Mouse (Mus musculus): Measurements from ENCODE around the gene Gm11020. TPM values are rescaled to one million over a fixed set of nuclear protein-coding genes. Genes with fewer than 3 reads are reported as not detected.
"Not testable (repeated sequence)": the region's sequence is repeated elsewhere in the genome, so short reads cannot be mapped to it uniquely, and the experiment has no call there.

Gm11020 gene
- not detected for total RNA-seq (2021)

DNA sequence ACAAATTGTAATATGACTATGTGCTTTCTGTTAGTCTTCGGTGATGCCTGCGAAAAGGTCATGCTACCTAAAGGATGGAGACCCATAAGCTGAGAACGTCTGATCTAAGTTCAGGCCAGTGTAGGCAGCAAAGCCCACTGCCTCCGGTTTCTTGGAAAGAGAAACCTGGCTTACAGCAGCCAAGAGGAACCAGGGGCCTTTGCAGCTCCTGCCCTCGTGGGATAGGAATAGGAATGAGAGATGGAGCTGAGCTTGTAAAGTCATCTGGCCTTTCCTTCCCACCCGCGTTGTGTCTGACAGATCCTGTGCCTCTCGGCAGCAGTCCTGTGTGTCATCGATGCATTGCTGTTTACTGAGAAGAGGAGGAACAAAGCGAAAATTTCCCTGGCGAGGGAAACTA is at the start of gene Gm11020:
Gene Gm11020, plus strand, starts transcription at position 301 of the 400 bp plus-strand sequence.
- intact Hi-C loops (cut with DNase I); DNase-seq: not testable (repeated sequence)

DNA sequence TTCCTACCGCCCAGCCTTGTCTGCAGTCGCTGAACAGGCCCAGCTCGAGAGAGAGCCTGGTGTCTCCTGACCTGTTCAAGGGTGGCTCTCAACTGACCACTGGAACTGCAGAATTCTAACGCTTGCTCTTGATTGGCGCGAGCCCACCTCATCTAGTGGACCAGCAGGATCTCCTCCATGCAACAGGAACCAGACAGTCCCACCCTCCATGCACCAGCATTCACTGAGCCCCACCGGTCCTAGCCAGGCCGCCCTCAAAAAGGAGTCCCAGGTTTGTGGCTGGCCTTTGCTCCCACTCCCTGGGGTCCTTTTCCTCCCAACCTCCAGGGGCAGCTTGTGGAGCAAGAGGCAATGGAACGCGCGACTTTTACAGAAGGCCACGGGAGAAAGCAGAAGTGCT is 28.3 kb upstream of the Gm11020 start, which contains the start of gene Cmtm2a:
Gene Cmtm2a, minus strand, starts transcription at position 101 of the 400 bp plus-strand sequence.
- intact Hi-C loops (cut with DNase I); DNase-seq: not testable (repeated sequence)

DNA sequence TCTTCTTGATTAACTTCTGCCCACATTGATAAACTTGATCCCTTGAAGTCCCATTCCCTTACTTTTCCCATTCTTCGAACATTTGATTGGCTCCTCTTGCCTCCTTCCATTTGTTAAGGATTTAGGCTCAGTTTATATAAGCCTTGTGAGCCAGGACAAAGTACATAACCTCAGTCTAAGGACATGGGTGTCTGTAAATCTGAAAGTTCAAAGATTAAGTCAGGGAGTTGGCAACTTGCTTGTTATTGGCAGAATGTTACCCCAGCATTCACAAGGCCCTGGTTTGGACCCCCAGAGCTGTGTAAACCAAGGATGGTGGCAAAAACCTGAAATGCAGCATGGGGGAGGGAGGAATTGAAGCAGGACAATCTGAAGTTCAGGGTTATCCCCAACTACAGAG is 27.0 kb upstream of the Gm11020 start:
- intact Hi-C loops (cut with DNase I) = no loop called here
- no peak for DNase-seq

DNA sequence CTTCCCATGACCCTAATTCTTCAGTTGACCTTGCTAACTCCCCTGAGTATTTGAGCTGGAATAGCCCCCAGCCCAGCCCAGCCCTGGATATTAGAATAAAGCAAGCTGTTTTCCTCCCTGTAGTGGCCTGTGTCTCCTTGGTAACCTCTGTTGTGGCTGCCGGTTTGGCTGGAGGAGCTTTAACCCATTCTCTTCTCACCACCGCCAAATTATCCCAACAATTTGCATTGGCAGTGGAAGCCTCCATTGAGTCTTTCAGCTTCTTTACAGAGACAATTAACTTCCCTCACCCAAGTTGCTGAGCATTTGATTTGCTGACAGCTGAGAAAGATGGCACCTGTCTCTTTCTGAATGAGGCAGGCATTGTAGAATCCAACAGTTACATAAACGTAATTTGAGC is 19.8 kb upstream of the Gm11020 start:
- intact Hi-C loops (cut with DNase I) = not testable (repeated sequence)
- peak; percentile 41 to 53 for DNase-seq

DNA sequence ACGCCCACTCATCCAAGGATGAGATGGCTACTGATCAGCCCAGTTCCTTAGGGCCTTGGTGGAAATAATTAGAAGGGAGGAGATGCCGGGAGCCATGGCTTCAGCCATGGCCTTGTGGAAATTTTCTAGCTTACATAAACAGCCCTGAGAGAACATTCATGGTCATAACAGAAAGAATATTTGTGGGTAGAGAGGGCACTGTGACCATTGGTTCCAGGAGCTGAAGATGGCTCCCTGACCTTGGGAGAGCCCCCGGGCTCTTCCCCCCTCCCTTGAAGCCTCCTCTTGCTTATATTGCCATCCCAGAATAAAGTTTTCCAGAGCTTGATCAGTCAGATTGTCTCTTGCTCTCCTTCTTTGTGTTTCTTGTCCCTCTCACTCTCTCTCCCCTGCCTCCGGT is 18.8 kb upstream of the Gm11020 start:
- intact Hi-C loops (cut with DNase I); DNase-seq: not testable (repeated sequence)

DNA sequence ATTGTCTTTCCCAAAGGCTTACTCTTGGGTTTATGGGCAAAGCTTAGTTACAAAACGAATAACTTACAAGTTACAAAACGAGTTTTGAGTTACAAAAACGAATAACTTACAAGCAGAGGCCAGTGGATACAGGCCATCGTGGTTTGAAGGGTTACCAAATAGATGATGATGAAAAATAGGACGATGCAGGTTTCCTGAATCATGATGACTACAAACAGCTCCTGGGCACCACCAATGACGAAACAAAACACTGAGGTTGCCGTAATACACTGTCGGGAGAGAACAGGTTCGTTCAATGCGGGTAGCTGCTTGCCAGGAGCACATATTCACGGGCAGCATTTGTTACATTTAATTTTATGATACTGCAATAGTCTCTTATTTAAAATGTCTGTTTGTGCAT is 16.4 kb upstream of the Gm11020 start:
- no peak for DNase-seq
- intact Hi-C loops (cut with DNase I) = no loop called here

DNA sequence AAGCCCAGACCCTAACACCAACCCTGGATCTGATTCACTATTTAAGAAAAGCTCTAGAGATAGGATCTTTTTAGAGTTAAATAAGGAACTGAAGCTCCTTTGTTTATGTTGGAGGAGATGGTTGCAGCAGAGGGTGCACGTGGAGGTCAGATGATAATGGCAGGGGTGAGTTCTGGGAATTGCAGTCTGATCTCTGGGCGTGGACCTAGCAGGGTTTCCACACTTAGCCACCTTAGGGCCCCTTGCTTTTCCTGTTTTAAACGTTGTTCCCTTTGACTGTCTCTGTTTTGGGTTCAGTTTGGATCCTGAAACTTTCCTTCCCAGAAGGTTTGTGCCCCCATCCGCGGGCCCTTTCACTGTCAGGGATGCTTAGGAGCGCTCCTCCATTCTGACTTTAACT is 13.0 kb upstream of the Gm11020 start:
- intact Hi-C loops (cut with DNase I) = not testable (repeated sequence)

DNA sequence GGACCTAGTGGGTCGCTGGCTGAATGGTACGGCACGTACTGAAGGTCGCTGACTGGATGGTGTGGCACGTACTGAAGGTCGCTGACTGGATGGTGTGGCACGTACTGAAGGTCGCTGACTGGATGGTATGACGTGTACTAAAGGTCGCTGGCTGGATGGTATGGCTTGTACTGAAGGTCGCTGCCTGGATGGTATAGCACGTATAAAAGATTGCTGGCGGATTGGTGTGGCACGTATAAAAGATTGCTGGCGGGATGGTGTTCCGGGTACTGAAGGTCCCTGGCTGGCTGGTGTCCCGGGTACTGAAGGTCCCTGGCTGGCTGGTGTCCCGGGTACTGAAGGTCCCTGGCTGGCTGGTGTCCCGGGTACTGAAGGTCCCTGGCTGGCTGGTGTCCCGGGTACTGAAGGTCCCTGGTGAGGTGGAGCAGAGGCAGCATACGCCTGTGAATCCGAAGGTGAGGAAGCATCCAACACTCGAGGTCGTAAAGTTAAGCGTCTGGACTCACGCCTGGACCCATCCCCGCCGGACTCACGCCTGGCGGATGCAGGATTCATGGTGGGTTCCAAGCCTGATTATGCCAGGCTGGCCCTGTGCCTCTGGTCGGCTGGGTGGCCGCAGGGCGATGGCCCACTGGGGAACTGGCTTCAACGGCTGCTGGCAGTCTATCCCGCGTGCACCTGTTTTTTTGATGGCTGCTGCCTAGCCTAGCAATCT is 11.8 kb upstream of the Gm11020 start, which contains the start of the genes Gm45711 and Cmtm1:
Gene Gm45711, minus strand, starts transcription at position 641 of the 715 bp plus-strand sequence.
Gene Cmtm1, minus strand, starts transcription at position 705 of the 715 bp plus-strand sequence.
- peak; percentile 34 to 47 for DNase-seq

More for the DNA sequence above, 13.0 kb upstream of the Gm11020 start:
- not testable (repeated sequence) for DNase-seq

DNA sequence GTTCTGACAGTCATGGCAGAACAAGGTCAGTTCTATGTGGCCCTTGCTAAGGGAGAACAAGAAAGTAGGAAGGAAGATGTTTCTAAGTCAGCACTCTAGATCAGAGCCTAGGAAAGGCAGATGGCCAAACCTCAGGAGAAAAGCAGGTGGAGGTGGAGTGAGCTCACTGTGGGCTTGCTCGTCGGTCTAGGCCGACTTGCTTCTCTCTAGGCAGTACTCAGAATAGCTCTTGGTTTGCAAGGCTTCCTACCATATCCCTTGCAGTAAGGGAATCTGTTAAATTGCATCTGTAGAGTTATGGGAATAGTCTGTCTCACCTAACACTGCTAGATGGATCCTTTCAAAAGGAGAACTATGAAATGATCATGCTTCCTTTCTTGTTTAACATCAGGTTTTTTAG is 9.3 kb upstream of the Gm11020 start:
- intact Hi-C loops (cut with DNase I); DNase-seq: not testable (repeated sequence)

More for the DNA sequence above, 11.8 kb upstream of the Gm11020 start, which contains the start of the genes Gm45711 and Cmtm1:
- intact Hi-C loops (cut with DNase I) = not testable (repeated sequence)

DNA sequence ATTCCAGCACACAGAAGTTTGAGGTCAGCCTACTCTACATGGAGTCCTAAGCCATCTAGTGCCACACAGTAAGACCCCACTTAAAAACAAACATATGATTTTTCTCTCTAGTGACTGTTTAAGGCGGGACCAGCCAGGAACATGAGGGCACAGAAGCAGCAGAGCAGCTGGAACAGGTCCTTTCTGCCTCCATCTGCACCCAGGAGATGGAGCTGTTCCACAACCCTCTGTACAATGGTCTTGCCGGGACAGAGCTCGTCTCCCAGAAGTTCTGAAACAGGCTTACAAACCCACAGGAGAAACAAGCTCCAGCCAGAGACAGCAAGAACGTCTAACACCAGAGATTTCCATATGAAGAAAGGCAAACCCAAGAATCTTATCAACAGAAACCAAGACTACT is 8.1 kb upstream of the Gm11020 start:
- DNase-seq = peak; percentile 41 to 47
- intact Hi-C loops (cut with DNase I) = no loop called here

DNA sequence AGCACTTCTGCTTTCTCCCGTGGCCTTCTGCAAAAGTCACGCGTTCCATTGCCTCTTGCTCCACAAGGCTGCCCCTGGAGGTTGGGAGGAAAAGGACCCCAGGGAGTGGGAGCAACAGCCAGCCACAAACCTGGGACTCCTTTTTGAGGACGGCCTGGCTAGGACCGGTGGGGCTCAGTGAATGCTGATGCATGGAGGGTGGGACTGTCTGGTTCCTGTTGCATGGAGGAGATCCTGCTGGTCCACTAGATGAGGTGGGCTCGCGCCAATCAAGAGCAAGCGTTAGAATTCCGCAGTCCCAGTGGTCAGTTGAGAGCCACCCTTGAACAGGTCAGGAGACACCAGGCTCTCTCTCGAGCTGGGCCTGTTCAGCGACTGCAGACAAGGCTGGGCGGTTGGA is 563 bp downstream of the Gm11020 start, which contains the start of gene Cmtm2b:
Gene Cmtm2b, plus strand, starts transcription at position 301 of the 400 bp plus-strand sequence.
- DNase-seq; intact Hi-C loops (cut with DNase I): not testable (repeated sequence)

DNA sequence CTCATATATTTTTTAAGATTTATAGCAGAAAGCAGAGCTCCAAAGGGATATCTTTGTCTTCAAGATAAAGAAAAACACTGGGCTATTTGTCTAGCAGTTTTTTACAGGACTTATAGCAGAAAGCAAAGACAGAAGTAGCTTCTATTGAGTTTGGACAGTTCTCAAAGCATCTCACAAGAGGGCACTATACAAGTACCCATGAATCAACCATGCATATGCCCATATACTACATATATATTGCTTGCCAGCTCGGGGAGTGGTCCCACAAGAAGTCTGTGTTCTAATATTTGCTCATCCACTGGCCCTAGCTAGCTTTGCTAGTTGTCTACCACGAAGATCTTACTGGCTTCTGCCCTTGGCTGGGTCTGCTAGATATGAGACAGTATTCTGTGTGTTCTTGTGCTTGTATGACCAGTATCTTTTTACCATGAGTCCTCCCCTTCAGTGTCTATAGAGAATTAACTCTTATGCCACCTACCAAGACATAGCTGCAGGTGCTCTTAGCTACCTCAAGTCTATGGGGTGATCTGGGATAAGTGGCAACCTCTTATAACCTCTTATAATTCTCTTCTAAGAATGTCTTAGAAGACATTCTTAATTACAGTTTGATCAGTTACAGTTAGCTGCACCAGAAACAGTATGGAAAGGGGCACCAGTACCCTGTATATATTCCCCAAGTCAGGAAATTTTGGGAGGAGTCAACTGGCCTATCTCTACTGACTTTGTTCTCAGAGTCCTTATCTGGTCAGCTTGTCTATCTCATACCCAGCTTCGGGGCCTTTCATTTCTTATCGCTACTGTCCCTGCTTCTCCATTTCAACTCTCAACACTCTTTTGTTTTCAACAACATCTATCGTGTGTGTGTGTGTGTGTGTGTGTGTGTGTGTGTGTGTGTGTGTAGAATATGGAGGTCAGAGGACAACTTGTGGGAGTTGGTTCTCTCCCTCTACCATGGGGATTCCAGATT is 11.6 kb downstream of the Gm11020 start:
- intact Hi-C loops (cut with DNase I) = no loop called here
- DNase-seq = no peak

DNA sequence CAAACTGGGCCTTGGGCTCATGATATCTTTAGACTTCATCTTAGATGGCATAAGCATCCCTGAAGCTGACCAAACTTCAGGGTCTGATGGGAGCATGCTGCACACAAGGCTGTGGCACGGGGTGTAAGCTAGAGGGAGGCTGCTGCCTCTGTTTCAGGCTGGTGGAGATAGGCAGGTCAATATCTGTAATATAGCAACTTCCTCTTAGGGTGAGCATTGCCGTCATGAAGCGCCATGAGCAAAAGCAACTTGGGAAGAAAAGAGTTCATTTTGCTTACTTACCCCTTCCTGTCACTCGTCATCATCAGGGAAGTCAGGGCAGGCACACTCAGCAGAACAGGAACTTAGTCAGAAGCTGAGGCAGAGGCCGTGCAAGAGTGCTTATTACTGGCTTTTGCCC is 12.4 kb downstream of the Gm11020 start:
- intact Hi-C loops (cut with DNase I) = no loop called here
- no peak for DNase-seq

DNA sequence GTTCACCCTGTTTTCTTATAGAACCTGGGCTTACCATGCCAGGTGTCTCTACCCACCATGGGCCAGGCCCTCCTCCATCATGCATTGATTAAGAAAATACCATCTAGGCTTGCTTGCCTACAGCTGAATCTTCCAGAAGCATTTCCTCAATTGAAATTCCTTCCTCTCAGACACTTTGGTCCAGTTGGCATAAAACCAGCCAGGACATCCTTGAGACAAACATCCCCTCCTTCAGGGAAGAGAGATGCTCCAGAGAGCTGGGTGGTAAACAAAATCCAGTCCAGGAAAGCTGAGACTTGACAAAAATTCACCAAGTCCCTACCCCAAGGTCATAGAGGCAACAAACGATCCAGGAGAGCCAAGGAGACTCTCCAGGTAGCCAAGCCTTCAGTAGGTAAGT is 12.8 kb downstream of the Gm11020 start:
- DNase-seq = no peak
- intact Hi-C loops (cut with DNase I) = no loop called here

DNA sequence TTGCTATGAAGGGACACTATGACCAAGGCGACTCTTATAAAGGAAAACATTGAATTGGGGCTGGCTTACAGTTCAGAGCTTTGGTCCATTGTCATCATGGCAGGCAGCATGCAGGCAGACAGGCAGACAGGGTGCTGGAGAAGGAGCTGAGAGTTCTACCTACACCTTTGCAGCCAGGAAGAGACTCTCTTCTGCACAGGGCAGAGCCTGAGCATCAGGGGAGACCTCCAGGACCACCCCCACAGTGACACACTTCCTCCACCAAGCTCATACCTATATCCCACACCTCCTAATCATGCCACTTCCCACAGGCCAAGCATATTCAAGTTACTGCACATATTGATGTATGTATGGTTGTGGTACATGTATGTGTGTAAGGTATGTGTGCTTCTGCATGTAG is 15.4 kb downstream of the Gm11020 start:
- DNase-seq = no peak
- intact Hi-C loops (cut with DNase I) = no loop called here

DNA sequence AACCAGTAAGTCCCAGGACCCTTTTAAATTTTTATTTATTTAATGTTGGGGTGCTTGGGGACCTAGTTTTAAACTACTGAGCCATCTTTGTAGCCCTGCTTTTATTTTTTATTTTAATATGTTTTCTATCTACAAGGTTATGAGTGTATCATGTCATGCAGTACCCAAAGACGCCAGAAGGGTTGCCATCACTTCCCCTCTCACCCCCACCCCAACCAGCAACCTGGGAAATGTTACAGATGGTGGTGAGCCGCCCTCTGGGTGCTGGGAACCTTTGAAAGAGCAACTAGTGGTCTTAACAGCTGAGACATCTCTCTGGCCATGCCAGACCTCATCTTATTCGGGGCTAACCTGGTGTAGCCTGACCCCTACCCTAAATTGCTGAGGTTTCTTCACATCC is 16.5 kb downstream of the Gm11020 start:
- intact Hi-C loops (cut with DNase I) = no loop called here
- DNase-seq = peak in 1 of 2 experiments; percentile 6

DNA sequence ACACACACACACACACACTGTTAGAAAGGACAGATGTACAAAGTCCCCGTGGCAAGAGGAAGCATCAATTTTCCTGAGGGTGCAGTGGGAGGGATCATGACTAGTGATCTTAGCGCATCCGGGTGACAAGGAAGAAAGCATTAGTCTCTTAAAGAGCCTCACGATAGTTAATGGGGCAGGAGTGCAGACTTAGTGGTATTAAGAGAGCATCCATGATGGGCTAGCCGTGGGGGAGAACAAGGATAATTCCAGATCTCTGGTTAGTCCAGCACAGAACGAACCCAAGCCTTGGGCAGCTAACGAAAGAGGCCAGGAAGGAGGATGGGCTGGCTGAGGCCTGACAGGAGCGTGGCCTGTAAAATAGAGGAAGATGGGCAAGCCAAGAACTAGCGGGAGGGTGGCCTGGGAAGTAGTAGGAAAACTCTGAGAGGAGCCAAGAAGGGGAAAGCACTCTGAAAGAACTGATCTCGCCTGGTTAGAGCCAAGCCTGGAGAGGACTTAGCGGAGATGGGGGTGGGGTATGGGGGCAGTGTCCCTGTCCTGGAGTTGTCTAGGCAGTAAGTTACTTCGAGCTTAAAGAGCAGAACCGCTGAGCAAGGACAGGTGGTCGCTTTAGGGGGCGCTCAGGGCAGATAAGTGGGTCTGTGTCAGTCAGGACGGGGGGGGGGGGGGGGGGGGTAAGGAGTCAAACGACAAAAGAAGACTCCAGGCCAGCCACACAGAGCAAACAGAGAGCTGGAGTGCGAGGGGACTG is 18.0 kb downstream of the Gm11020 start, which contains the start of gene Cmtm3:
Gene Cmtm3, plus strand, starts transcription at position 182 of the 754 bp plus-strand sequence.
- DNase-seq = peak; percentile 62 to 65
- intact Hi-C loops (cut with DNase I) = no loop called here

DNA sequence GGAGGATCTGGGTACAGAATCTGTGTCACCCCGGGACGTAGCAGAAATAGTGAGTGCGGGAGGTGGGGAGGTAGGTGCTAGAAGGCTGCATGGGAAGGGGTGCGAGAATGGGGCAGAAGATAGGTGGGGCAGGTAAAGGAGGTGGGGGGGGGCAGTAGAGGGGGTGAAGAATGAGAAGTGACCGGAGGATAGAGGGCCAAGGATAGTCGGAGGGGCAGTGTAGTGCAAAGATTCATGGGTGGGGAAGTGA is 18.5 kb downstream of the Gm11020 start:
- intact Hi-C loops (cut with DNase I) = loop anchor here (2.0 to 5.0 kb wide), 5 partner anchors 89 to 238 kb away; partner anchors contain the start of genes Car7, Cdh5, Cklf and Nae1

DNA sequence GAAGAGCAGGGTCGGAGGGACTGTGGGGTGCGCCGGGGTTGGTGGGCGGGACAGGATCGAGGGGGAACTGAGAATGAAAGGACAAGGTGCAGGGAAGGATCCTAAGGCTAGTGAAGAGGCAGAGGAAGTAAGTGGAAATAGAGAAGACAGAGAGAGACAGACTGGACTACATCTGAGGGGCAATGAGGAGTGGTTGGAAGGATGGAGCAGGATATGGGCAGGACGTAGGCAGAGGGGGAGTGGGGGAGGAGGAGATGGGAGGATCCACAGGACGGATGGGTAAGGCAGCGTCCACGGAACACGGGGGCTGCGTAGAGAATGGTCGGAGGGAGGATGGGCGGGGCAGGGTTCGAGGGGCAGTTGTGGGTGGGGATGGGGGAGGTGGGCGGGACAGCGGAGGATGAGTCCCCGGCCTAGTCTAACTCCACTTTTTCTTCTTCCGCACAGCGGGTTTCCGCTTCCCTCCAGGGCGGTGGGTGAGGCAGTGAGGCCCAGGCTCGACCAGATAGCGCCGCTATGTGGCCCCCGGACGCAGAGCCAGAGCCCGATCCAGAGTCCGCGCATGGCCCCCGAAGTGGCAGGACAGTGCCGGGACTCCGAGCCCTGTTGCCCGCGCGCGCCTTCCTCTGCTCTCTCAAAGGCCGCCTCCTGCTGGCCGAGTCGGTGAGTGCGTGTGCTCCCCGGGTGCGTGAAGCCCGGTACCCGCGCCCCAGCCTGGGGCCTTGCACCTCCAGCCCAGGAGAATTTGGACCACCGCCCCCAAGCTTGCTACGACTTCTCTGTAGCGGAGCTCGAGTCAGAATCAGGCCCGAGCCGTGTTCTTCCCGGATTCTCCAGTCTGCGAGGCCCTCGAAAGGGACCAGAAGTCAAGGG is 19.1 kb downstream of the Gm11020 start:
- intact Hi-C loops (cut with DNase I) = loop anchor here (2.0 to 5.0 kb wide), 5 partner anchors 90 to 238 kb away; partner anchors contain the start of genes Car7, Cdh5, Cklf and Nae1
- DNase-seq = peak; percentile 85 to 87

More for the DNA sequence above, 18.5 kb downstream of the Gm11020 start:
- DNase-seq = no peak
